Mouse (Mus musculus) forebrain, embryonic 11.5 days (tissue): ENCODE data around the gene Epop. TPM values are rescaled to one million over a fixed set of nuclear protein-coding genes. Genes with fewer than 3 reads are reported as not detected.

Experiments used
- ATAC-seq: fragments of 200-750 bp; cut with Nextera tagmentation; replicated peaks from 2 replicates; pipeline ENCODE4 v1.8.0; 2017; ENCODE audit warnings: moderate TSS enrichment; ENCODE audit not compliant: low FRiP score
- DNase-seq: peaks from one replicate; pipeline ENCODE4 v3.0.0-alpha.2; 2017; ENCODE audit warnings: low spot score
- H3K27ac ChIP-seq: fragments of 300-500 bp; sonication (generic); 2 replicates; pipeline ENCODE4 v1.5.1; 2014; ENCODE audit warnings: low read depth, low read length
- H3K27me3 ChIP-seq: fragments of 300-500 bp; sonication (generic); 2 replicates; pipeline ENCODE4 v1.6.1; 2014; ENCODE audit warnings: mild to moderate bottlenecking, low read length, mixed read lengths; ENCODE audit not compliant: control insufficient read depth, insufficient read depth
- H3K36me3 ChIP-seq: fragments of 300-500 bp; sonication (generic); 2 replicates; pipeline ENCODE4 v1.6.1; 2014; ENCODE audit warnings: mild to moderate bottlenecking, low read length, moderate library complexity, mixed read lengths; ENCODE audit not compliant: control insufficient read depth, insufficient read depth
- H3K4me1 ChIP-seq: fragments of 300-500 bp; sonication (generic); replicated peaks from 2 replicates; pipeline ENCODE4 v1.6.1; 2014; ENCODE audit warnings: low read length, mixed read lengths; ENCODE audit not compliant: control insufficient read depth, insufficient read depth
- H3K4me2 ChIP-seq: fragments of 300-500 bp; sonication (generic); 2 replicates; pipeline ENCODE4 v1.6.1; 2014; ENCODE audit warnings: low read depth, mild to moderate bottlenecking, low read length, moderate library complexity, mixed read lengths; ENCODE audit not compliant: severe bottlenecking
- H3K4me3 ChIP-seq: fragments of 300-500 bp; sonication (generic); 2 replicates; pipeline ENCODE4 v1.5.1; 2014; ENCODE audit warnings: low read depth, low read length
- H3K9ac ChIP-seq: fragments of 300-500 bp; sonication (generic); 2 replicates; pipeline ENCODE4 v1.6.1; 2014; ENCODE audit warnings: low read length
- H3K9me3 ChIP-seq: fragments of 300-500 bp; sonication (generic); 2 replicates; pipeline ENCODE4 v1.6.1; 2016; ENCODE audit warnings: low read length, mixed read lengths; ENCODE audit not compliant: control insufficient read depth
- WGBS: fragments of 180-500 bp; shearing (Covaris S2); extraction: QIAGEN DNeasy Blood & Tissue Kit; methylation state at CpG from one replicate; pipeline ENCODE4 v1.1.7; 2014; 5-methylcytosine and 5-hydroxymethylcytosine counted together
- polyA plus RNA-seq: library from polyadenylated mRNA; unstranded; fragments of >200 nt; fragmentation: Nextera tagmentation; extraction: Ambion mirVana; gene quantifications from 2 replicates; pipeline ENCODE4 v1.2.1, GENCODE M21; 2014

Gene Epop
- polyA plus RNA-seq, 1 experiment from 2014 or later = 13.8 TPM

- H3K4me2 ChIP-seq = no peak overlapping the region
- no peaks in the 10 kb centered on the region for H3K36me3 ChIP-seq
- no peak overlapping the region for H3K27ac ChIP-seq
- ATAC-seq = no peak
- no peak overlapping the region for H3K9ac ChIP-seq
- WGBS = 93% methylated on average over 8 of the region's 8 CpGs
- H3K27me3 ChIP-seq = no peaks in the 10 kb centered on the region
- DNase-seq = no peak
- no peaks in the 10 kb centered on the region for H3K4me1 ChIP-seq
- no peak overlapping the region for H3K4me3 ChIP-seq
- no peaks in the 10 kb centered on the region for H3K9me3 ChIP-seq
Observed at GRCm38 (mm10) chr11:97599104-97599503, 30.4 kb downstream of the Epop start.

- DNase-seq = no peak
- Histone ChIP-seq H3K27me3 (no peaks in the 10 kb centered on the region), H3K9me3 (no peaks in the 10 kb centered on the region), H3K36me3 (no peaks in the 10 kb centered on the region), H3K4me2 (no peak overlapping the region), H3K27ac (no peak overlapping the region), H3K4me1 (no peaks in the 10 kb centered on the region), H3K4me3 (no peak overlapping the region), H3K9ac (no peak overlapping the region)
- ATAC-seq = no peak
- 84% methylated on average over 10 of the region's 10 CpGs for WGBS
Observed at GRCm38 (mm10) chr11:97597945-97598691, 31.4 kb downstream of the Epop start.

- ATAC-seq (no peak), DNase-seq (no peak)
- Histone ChIP-seq H3K36me3 (no peaks in the 10 kb centered on the region), H3K4me2 (no peak overlapping the region), H3K4me1 (peaks cover 11% of the 10 kb centered on the region; the same call in 1 of the 2 replicates), H3K27me3 (no peaks in the 10 kb centered on the region), H3K9ac (no peak overlapping the region), H3K9me3 (no peaks in the 10 kb centered on the region), H3K4me3 (no peak overlapping the region), H3K27ac (no peak overlapping the region)
- WGBS = 57% methylated on average over 6 of the region's 6 CpGs
Observed at GRCm38 (mm10) chr11:97594136-97594535, 35.4 kb downstream of the Epop start.

DNA sequence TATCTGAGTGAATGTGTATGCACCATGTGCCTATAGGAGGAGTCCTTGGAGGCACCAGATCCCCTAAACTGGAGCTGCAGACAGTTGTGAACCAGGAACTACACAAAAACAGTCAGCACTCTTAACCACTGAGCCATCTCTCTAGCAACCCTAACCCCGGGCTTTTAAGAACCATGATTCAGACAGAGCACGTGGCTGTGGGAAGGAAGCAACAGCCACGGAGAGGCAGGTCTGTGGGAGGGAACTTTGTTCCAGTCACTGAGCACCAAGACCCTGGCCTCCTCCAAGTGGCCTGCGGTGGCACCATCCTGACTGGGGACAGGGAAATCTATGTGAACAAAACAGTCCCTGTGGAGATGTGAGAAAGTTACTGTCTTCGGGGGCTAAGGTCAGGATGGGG lies 37.6 kb downstream of the Epop start:
- 30% methylated on average over 5 of the region's 5 CpGs for WGBS
- Histone ChIP-seq H3K4me1 (peaks cover 12% of the 10 kb centered on the region; the same call in 1 of the 2 replicates), H3K9ac (no peak overlapping the region), H3K36me3 (no peaks in the 10 kb centered on the region), H3K4me2 (no peak overlapping the region), H3K4me3 (no peak overlapping the region), H3K27me3 (no peaks in the 10 kb centered on the region), H3K9me3 (no peaks in the 10 kb centered on the region), H3K27ac (no peak overlapping the region)
- DNase-seq (no peak), ATAC-seq (no peak)

DNA sequence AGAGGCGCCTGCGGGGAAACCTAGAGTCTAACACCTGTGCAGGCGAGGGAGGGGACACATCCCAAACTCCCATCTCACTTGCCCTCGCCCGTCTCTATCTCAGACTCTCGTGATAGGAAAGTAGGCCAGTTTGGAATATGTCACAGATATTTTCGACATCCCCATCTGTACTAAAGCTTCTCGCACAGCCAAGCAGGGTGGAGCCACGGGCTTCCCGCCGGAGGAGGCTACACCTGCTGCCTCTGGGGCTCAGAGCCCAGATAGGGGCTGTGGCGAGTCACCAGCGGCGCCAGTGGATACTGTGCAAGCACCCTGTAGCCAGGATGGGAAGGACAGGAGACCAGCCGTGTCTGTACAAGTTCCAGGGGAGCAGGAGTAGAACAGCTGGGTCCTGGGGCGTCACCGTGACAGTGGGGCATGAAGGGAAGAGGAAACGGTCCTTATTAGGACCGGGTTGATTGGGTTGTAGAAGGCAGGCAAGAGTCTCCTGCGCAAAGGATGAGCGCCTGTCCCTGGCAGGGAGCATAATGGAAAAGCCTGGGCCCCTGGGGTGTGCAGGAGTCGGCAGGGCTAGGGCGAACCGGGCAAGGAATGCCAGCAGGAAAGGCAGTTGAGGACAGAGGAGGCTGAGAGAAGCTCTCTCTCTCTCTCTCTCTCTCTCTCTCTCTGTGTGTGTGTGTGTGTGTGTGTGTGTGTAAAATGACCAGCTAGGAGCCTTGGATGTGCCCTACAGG lies 39.1 kb downstream of the Epop start:
- no peak overlapping the region for H3K27ac ChIP-seq
- 32% methylated on average over 24 of the region's 24 CpGs for WGBS
- no peak overlapping the region for H3K4me3 ChIP-seq
- no peak overlapping the region for H3K4me2 ChIP-seq
- H3K9ac ChIP-seq = peak overlapping the region; percentile 23
- DNase-seq = no peak
- no peaks in the 10 kb centered on the region for H3K36me3 ChIP-seq
- ATAC-seq = no peak
- H3K9me3 ChIP-seq = no peaks in the 10 kb centered on the region
- H3K4me1 ChIP-seq = peaks cover 12% of the 10 kb centered on the region; the same call in 1 of the 2 replicates
- no peaks in the 10 kb centered on the region for H3K27me3 ChIP-seq

GRCm38 (mm10) chr11:97589216-97589615 lies 40.3 kb downstream of the Epop start:
- Histone ChIP-seq H3K27ac (no peak overlapping the region), H3K4me3 (no peak overlapping the region)
- 2% methylated on average over 10 of the region's 10 CpGs for WGBS

DNA sequence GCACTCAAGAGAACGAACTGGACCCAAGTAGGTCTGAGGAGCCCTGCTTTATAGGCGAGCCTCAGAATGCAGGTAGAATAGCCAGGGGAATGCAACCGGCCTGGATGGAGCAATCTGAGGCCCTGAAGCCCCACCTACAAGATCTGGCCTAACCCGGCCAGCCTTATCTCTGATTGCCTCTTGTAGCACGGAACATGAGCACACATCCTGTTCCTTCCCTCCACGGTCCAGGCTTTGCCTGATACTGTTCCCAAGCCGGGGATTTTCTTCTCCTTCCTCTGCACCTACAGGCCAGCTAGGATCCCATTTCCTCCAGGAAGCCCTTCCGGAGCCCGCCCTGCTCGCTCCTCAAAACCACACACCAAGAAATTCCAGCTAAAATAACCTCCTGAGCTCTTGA lies 43.6 kb downstream of the Epop start:
- ATAC-seq (no peak), DNase-seq (no peak)
- no peak overlapping the region for H3K27ac ChIP-seq
- no peak overlapping the region for H3K4me3 ChIP-seq
- H3K9me3 ChIP-seq = no peaks in the 10 kb centered on the region
- peaks cover 12% of the 10 kb centered on the region; the same call in 1 of the 2 replicates for H3K4me1 ChIP-seq
- no peak overlapping the region for H3K9ac ChIP-seq
- WGBS = 75% methylated on average over 10 of the region's 10 CpGs
- H3K4me2 ChIP-seq = no peak overlapping the region
- H3K36me3 ChIP-seq = no peaks in the 10 kb centered on the region
- H3K27me3 ChIP-seq = no peaks in the 10 kb centered on the region

More at GRCm38 (mm10) chr11:97589216-97589615, 40.3 kb downstream of the Epop start:
- Histone ChIP-seq H3K36me3 (no peaks in the 10 kb centered on the region), H3K27me3 (no peaks in the 10 kb centered on the region), H3K4me1 (peaks cover 12% of the 10 kb centered on the region; the same call in 1 of the 2 replicates), H3K9ac (0 out of 2 replicates have a peak overlapping the region, but pooled peaks have one; percentile 16), H3K4me2 (no peak overlapping the region), H3K9me3 (no peaks in the 10 kb centered on the region)
- DNase-seq (peak; percentile 69), ATAC-seq (no peak)

- Histone ChIP-seq H3K27me3 (no peaks in the 10 kb centered on the region), H3K4me1 (peaks cover 4% of the 10 kb centered on the region; the same call in 1 of the 2 replicates), H3K9ac (no peak overlapping the region), H3K36me3 (no peaks in the 10 kb centered on the region), H3K4me2 (no peak overlapping the region), H3K9me3 (no peaks in the 10 kb centered on the region), H3K4me3 (no peak overlapping the region), H3K27ac (no peak overlapping the region)
- DNase-seq (no peak), ATAC-seq (no peak)
- WGBS = 76% methylated on average over 7 of the region's 7 CpGs
Observed at GRCm38 (mm10) chr11:97584476-97584875, 45.0 kb downstream of the Epop start.
